Mouse (Mus musculus) WW6 (cell line): ENCODE data around the gene Nfe2l3.
"Not testable (repeated sequence)": the region's sequence is repeated elsewhere in the genome, so short reads cannot be mapped to it uniquely, and the experiment has no call there.

Experiments used
- DNase-seq: peaks from one replicate; pipeline ENCODE4 v3.0.0-alpha.2; 2013; ENCODE audit warnings: low read depth, low spot score

Gene Nfe2l3

GRCm38 (mm10) chr6:51432535-51433397, at the start of gene Nfe2l3:
Nfe2l3 (plus strand) TSS chr6:51432670.
- DNase-seq: peak; percentile 45

GRCm38 (mm10) chr6:51383769-51384755, 48.4 kb upstream of the Nfe2l3 start:
- no peak for DNase-seq

GRCm38 (mm10) chr6:51390505-51390904, 42.0 kb upstream of the Nfe2l3 start:
- no peak for DNase-seq

- no peak for DNase-seq
These were observed 40.5 kb upstream of the Nfe2l3 start for GRCm38 (mm10) chr6:51391816-51392490.

GRCm38 (mm10) chr6:51393341-51394128, 38.9 kb upstream of the Nfe2l3 start:
- no peak for DNase-seq

GRCm38 (mm10) chr6:51394367-51394766, 38.1 kb upstream of the Nfe2l3 start:
- not testable (repeated sequence) for DNase-seq

GRCm38 (mm10) chr6:51394963-51395362, 37.5 kb upstream of the Nfe2l3 start:
- not testable (repeated sequence) for DNase-seq

- DNase-seq: no peak
These were observed 37.0 kb upstream of the Nfe2l3 start for GRCm38 (mm10) chr6:51395486-51395885.

- DNase-seq: peak; percentile 50
These were observed 33.4 kb upstream of the Nfe2l3 start for GRCm38 (mm10) chr6:51399113-51399518.

- no peak for DNase-seq
These were observed 31.2 kb upstream of the Nfe2l3 start for GRCm38 (mm10) chr6:51401294-51401693.

- DNase-seq: no peak
These were observed 28.9 kb upstream of the Nfe2l3 start for GRCm38 (mm10) chr6:51403598-51403997.

GRCm38 (mm10) chr6:51404502-51404901, 28.0 kb upstream of the Nfe2l3 start:
- no peak for DNase-seq

GRCm38 (mm10) chr6:51416433-51416832, 16.0 kb upstream of the Nfe2l3 start:
- DNase-seq: no peak

- DNase-seq: no peak
These were observed 15.0 kb upstream of the Nfe2l3 start for GRCm38 (mm10) chr6:51417306-51417936.

GRCm38 (mm10) chr6:51423466-51424122, 8.9 kb upstream of the Nfe2l3 start:
- DNase-seq: no peak

- no peak for DNase-seq
These were observed 7.9 kb upstream of the Nfe2l3 start for GRCm38 (mm10) chr6:51424537-51424936.

GRCm38 (mm10) chr6:51434270-51434669, 1.8 kb downstream of the Nfe2l3 start:
- DNase-seq: no peak

- no peak for DNase-seq
These were observed 5.2 kb downstream of the Nfe2l3 start for GRCm38 (mm10) chr6:51437665-51438064.

GRCm38 (mm10) chr6:51438826-51439330, 6.4 kb downstream of the Nfe2l3 start:
- DNase-seq: no peak
